ENCODE assay signal across 10 mouse cellular contexts in genomic region chr19:20491950-20492349, GRCm38 (mm10). TPM values are rescaled to one million over a fixed set of nuclear protein-coding genes. Genes with fewer than 3 reads are reported as not detected.
DNase-seq lines count a peak whose midpoint lies in the region; ATAC-seq lines count a peak whose summit lies in the region.
"Had no signal": no experiment of that assay in that cellular context is flagged by ENCODE, and none has a peak within 500 bp of the region (broad histone marks: within the 10 kb centered on the region; RNA-seq: fewer than 3 reads in every experiment).

No protein-coding gene starts in this region.

- WGBS in heart, embryonic 10.5 days, result 70% methylated on average over 4 of the region's 4 CpGs
- 79% methylated on average over 4 of the region's 4 CpGs for WGBS in forebrain, embryonic 12.5 days

- H3K4me3 ChIP-seq in heart, embryonic 10.5 days, result no peak overlapping the region
- no peak overlapping the region for H3K4me3 ChIP-seq in forebrain, embryonic 12.5 days (replicated peaks)

- H3K27ac ChIP-seq in heart, embryonic 10.5 days, result no peak overlapping the region
- H3K27ac ChIP-seq in forebrain, embryonic 12.5 days, result no peak overlapping the region

- H3K27me3 ChIP-seq in heart, embryonic 10.5 days (ENCODE audit: insufficient read depth, poor library complexity, severe bottlenecking), result no peaks in the 10 kb centered on the region
- no peaks in the 10 kb centered on the region for H3K27me3 ChIP-seq in forebrain, embryonic 12.5 days

- ATAC-seq in forebrain, embryonic 12.5 days (ENCODE audit: low FRiP score), result no peak
- ATAC-seq: inflammation-experienced regulatory T-cells, adult 6 months had no signal

- no peak overlapping the region for H3K9ac ChIP-seq in forebrain, embryonic 12.5 days

- H3K4me1 ChIP-seq in heart, embryonic 10.5 days, result no peaks in the 10 kb centered on the region
- no peaks in the 10 kb centered on the region for H3K4me1 ChIP-seq in forebrain, embryonic 12.5 days

- no peaks in the 10 kb centered on the region for H3K9me3 ChIP-seq in heart, embryonic 10.5 days
- H3K9me3 ChIP-seq in forebrain, embryonic 12.5 days, result no peaks in the 10 kb centered on the region

- no peaks in the 10 kb centered on the region for H3K36me3 ChIP-seq in heart, embryonic 10.5 days
- H3K36me3 ChIP-seq in forebrain, embryonic 12.5 days (replicated peaks), result no peaks in the 10 kb centered on the region

- H3K4me2 ChIP-seq in forebrain, embryonic 12.5 days, result no peak overlapping the region

- DNase-seq in heart, adult 8-10 months (ENCODE audit: low spot score), result peak; percentile 39
- DNase-seq in heart, embryonic 10.5 days (ENCODE audit: low spot score), result no peak
- peak; percentile 40 for DNase-seq in NIH3T3 (ENCODE audit: low read depth)
- peak; percentile 12 to 39 for DNase-seq in adrenal gland, postnatal 36 days
- peak; percentile 12 to 34 for DNase-seq in heart, adult 9 months (ENCODE audit: low spot score in 2 of 2)
- no peak for DNase-seq in embryo, embryonic 10 days (ENCODE audit: low spot score)
- no peak for DNase-seq in kidney, adult 8-10 months
- DNase-seq: layer of hippocampus, adult 9-11 months had no signal

RNA-seq across cellular contexts. Expression of gene Aldh1a1, which starts 0.6 kb away (rescaled TPM):
- 10 to 100 TPM; 13.8 to 26.4 (median 22.7) TPM for total RNA-seq in heart, adult 8-10 months (2022)
- polyA plus RNA-seq in heart, embryonic 10.5 days (2016; fragmentation: Nextera tagmentation; extraction: Ambion mirVana), result 9.7 and 10.4 TPM in 2 replicates
- 100 to 1,000 TPM in 1 of 2 experiments, 10 to 100 TPM in 1; 48.9 to 330 TPM for total RNA-seq in adrenal gland, postnatal 36 days (2021)
- 0.37 and 0.59 TPM in 2 replicates for polyA plus RNA-seq in forebrain, embryonic 12.5 days (2016; fragmentation: Nextera tagmentation; extraction: Ambion mirVana)
- polyA plus RNA-seq: inflammation-experienced regulatory T-cells, adult 6 months had no signal

Comparison
In these comparisons a context has a peak if more than half of its experiments do, and no peak if none do; other contexts are left out.
1. DNase-seq: peak in heart, adult 8-10 months (single experiment), NIH3T3 (single experiment), adrenal gland, postnatal 36 days (2 of 2) and heart, adult 9 months (2 of 2); none in heart, embryonic 10.5 days (single experiment), embryo, embryonic 10 days (single experiment) and kidney, adult 8-10 months (0 of 2).